Mouse (Mus musculus): ENCODE measurements at regions not wholly inside any gene's neighbourhood (a gene's known extent, or its start where the extent isn't known, plus 50 kb on each side); places are given as distances from the start of the nearest gene placed in this dataset.

GRCm38 (mm10) chr3:41158314-41158973 is 75.6 kb upstream of the Pgrmc2 start:
- TF ChIP-seq CTCF (IDR thresholded peaks at IDR 0.05; ENCODE audit: low read depth, low read length) (no peak), POLR2A (IDR thresholded peaks at IDR 0.05; ENCODE audit: insufficient read depth, low read length) (no peak)
